Mouse (Mus musculus) limb, embryonic 11.5 days (tissue): ENCODE data around the gene Kcnh4. TPM values are rescaled to one million over a fixed set of nuclear protein-coding genes. Genes with fewer than 3 reads are reported as not detected.

Source experiments
- ATAC-seq: fragments of 200-750 bp; cut with Nextera tagmentation; 2 replicates; pipeline ENCODE4 v1.8.0; 2017; ENCODE audit warnings: low read depth; ENCODE audit not compliant: insufficient number of reproducible peaks, low FRiP score, low TSS enrichment
- DNase-seq: peaks from one replicate; pipeline ENCODE4 v3.0.0-alpha.2; 2015; ENCODE audit warnings: low spot score
- H3K27ac ChIP-seq: fragments of 300-500 bp; sonication (generic); replicated peaks from 2 replicates; pipeline ENCODE4 v1.5.1; 2014; ENCODE audit warnings: low read depth, mild to moderate bottlenecking, low read length
- H3K27me3 ChIP-seq: fragments of 300-500 bp; sonication (generic); 2 replicates; pipeline ENCODE4 v1.6.1; 2014; ENCODE audit warnings: mild to moderate bottlenecking, low read length, mixed read lengths; ENCODE audit not compliant: control insufficient read depth, insufficient read depth
- H3K36me3 ChIP-seq: fragments of 300-500 bp; sonication (generic); 2 replicates; pipeline ENCODE4 v1.6.1; 2014; ENCODE audit warnings: mild to moderate bottlenecking, low read length, moderate library complexity, mixed read lengths; ENCODE audit not compliant: control insufficient read depth, insufficient read depth
- H3K4me1 ChIP-seq: fragments of 300-500 bp; sonication (generic); 2 replicates; pipeline ENCODE4 v1.6.1; 2014; ENCODE audit warnings: low read length, mixed read lengths; ENCODE audit not compliant: control insufficient read depth, insufficient read depth
- H3K4me2 ChIP-seq: fragments of 300-500 bp; sonication (generic); 2 replicates; pipeline ENCODE4 v1.6.1; 2014; ENCODE audit warnings: low read depth, mild to moderate bottlenecking, moderate library complexity; ENCODE audit not compliant: severe bottlenecking
- H3K4me3 ChIP-seq: fragments of 300-500 bp; sonication (generic); 2 replicates; pipeline ENCODE4 v1.5.1; 2014; ENCODE audit warnings: low read depth, low read length
- H3K9ac ChIP-seq: fragments of 300-500 bp; sonication (generic); 2 replicates; pipeline ENCODE4 v1.6.1; 2014; ENCODE audit warnings: mild to moderate bottlenecking, low read length
- H3K9me3 ChIP-seq: fragments of 300-500 bp; sonication (generic); 2 replicates; pipeline ENCODE4 v1.6.1; 2016; ENCODE audit warnings: low read length; ENCODE audit not compliant: control insufficient read depth
- WGBS: fragments of 180-500 bp; shearing (Covaris S2); extraction: QIAGEN DNeasy Blood & Tissue Kit; methylation state at CpG from one replicate; pipeline ENCODE4 v1.1.7; 2014; 5-methylcytosine and 5-hydroxymethylcytosine counted together
- polyA plus RNA-seq: library from polyadenylated mRNA; unstranded; fragments of >200 nt; fragmentation: Nextera tagmentation; extraction: Ambion mirVana; gene quantifications from 2 replicates; pipeline ENCODE4 v1.2.1, GENCODE M21; 2014

The Kcnh4 gene
- polyA plus RNA-seq, 1 experiment from 2014 or later = not detected

- Histone ChIP-seq H3K27ac (no peak overlapping the region), H3K4me2 (no peak overlapping the region), H3K9ac (no peak overlapping the region), H3K36me3 (no peaks in the 10 kb centered on the region; the same call in 1 of the 2 replicates), H3K9me3 (no peaks in the 10 kb centered on the region), H3K27me3 (no peaks in the 10 kb centered on the region), H3K4me3 (no peak overlapping the region), H3K4me1 (peaks cover 3% of the 10 kb centered on the region)
- DNase-seq (no peak), ATAC-seq (no peak)
- 90% methylated on average over 9 of the region's 9 CpGs for WGBS
These were observed 24.4 kb downstream of the Kcnh4 start for GRCm38 (mm10) chr11:100735134-100735865.

DNA sequence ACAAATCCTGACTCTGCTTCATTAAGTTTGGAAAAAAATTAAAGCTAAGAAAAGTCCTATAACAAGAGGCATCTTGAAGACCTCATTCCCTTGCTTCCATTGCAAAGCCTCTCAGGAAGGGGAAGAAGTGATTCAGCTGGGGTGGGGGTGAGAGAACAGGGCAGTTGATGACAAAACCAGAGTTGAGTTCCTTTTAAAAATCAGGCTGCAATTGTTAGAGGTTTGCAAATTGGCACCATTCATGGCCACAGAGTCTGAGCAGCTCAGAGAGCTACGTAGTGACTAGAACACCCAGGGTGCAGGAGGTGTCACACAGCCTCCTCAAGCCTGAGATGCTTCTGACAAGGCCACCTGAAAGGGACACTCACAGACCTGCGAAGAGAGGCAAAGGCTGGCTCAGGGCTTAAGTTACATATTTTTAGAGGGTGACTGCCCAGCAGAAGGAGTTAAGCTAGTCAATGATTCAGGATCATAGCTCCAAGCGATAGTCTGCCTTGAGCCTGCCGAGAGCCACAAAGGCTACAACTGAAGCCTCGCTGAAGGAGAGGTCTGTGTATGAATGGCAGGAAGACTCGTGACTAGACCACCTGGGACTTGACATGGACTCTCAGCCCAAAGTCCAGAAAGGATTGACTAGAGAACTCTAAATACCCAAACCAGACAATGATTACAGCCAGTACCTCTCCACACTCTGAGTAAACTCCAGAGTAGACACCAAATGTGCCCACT lies 29.1 kb downstream of the Kcnh4 start:
- Histone ChIP-seq H3K4me3 (no peak overlapping the region), H3K4me2 (no peak overlapping the region), H3K9ac (no peak overlapping the region), H3K36me3 (no peaks in the 10 kb centered on the region; the same call in 1 of the 2 replicates), H3K4me1 (no peaks in the 10 kb centered on the region), H3K27ac (no peak overlapping the region), H3K9me3 (no peaks in the 10 kb centered on the region), H3K27me3 (no peaks in the 10 kb centered on the region)
- DNase-seq (no peak), ATAC-seq (no peak)
- 90% methylated on average over 6 of the region's 6 CpGs for WGBS

DNA sequence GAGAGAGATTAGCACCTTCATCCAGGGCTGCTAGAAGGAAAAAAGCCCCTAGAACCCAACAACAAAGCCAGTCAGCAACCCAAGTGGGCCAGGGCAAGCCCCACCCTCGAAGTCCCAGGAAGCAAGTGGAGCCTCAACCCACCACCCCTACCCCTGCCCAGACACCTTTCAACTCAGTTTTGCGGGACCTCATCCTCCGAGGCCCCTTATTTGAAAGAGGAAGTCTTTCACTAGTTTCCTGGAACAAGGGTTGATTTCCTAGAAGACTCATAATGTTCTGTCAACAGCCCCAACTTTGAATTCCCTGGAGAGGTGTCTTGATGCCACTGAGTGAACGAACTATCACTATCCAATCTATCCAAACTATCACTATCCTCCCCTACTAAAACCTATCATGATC lies 29.8 kb downstream of the Kcnh4 start:
- H3K9ac ChIP-seq = no peak overlapping the region

GRCm38 (mm10) chr11:100728601-100729000 lies 31.1 kb downstream of the Kcnh4 start:
- H3K4me1 ChIP-seq = peaks cover 7% of the 10 kb centered on the region; the same call in 1 of the 2 replicates
- H3K9ac ChIP-seq = no peak overlapping the region
- 86% methylated on average over 6 of the region's 6 CpGs for WGBS
- ATAC-seq (no peak), DNase-seq (no peak)
- no peaks in the 10 kb centered on the region for H3K9me3 ChIP-seq
- H3K36me3 ChIP-seq = no peaks in the 10 kb centered on the region; the same call in 1 of the 2 replicates
- H3K27me3 ChIP-seq = no peaks in the 10 kb centered on the region
- no peak overlapping the region for H3K27ac ChIP-seq
- no peak overlapping the region for H3K4me2 ChIP-seq
- H3K4me3 ChIP-seq = no peak overlapping the region

More for the DNA sequence above, 29.8 kb downstream of the Kcnh4 start:
- Histone ChIP-seq H3K4me1 (peaks cover 3% of the 10 kb centered on the region; the same call in 1 of the 2 replicates), H3K4me2 (no peak overlapping the region), H3K27me3 (no peaks in the 10 kb centered on the region), H3K36me3 (no peaks in the 10 kb centered on the region; the same call in 1 of the 2 replicates), H3K27ac (no peak overlapping the region), H3K9me3 (no peaks in the 10 kb centered on the region), H3K4me3 (no peak overlapping the region)
- WGBS = 91% methylated on average over 4 of the region's 4 CpGs
- DNase-seq (no peak), ATAC-seq (no peak)

DNA sequence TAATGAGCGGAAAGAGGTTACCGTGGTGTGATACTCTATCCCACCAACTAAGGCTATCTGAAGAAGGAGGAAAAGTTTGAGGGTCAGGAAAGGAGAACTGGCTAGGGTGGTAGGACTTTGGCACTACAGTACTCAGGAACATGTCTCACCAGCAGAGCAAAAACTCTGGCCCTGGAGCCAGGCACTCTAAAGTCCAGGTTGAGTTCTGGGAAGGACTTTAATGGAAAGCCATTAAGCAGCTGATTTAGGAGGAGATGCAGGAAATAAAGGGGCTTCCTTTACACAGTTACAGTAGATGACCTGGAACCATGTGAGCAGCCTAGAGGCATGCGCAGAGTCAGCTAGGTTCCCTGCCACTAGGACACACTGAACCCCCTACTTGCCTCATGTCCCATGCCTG lies 32.5 kb downstream of the Kcnh4 start:
- H3K4me1 ChIP-seq = peaks cover 7% of the 10 kb centered on the region; the same call in 1 of the 2 replicates
- H3K27me3 ChIP-seq = no peaks in the 10 kb centered on the region
- H3K4me3 ChIP-seq = no peak overlapping the region
- ATAC-seq = no peak
- no peak overlapping the region for H3K4me2 ChIP-seq
- no peak overlapping the region for H3K9ac ChIP-seq
- WGBS = 89% methylated on average over 3 of the region's 3 CpGs
- no peaks in the 10 kb centered on the region for H3K9me3 ChIP-seq
- no peak overlapping the region for H3K27ac ChIP-seq
- no peaks in the 10 kb centered on the region for H3K36me3 ChIP-seq
- DNase-seq = no peak

DNA sequence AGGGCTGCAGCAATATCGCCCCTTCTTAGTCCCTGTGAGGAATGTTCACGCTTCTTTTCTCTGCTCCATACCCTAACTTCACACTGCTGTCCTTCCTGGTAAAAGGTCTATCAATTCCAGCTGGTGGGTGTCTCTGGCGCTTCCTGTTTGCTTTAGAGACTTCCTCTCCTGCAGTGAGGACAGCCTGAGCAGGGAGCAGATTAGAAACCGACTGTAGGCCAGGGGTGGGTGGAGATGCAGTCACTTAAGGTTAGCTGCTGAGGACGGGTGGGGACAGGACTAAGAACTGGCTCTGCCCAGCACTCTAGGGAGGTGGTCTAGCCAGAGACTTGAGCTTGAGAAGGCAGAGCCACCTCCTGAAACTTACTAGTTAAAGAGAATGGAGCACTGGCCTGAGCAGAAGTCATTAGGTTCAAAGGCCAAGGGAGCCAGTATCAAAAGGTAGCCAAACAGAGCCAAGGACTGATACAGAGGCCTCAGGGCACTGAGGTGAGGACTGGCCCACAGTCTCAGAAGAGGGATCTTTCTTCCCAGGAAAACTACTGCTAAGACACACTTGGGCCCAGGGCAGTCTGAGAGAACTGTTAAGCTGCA lies 34.7 kb downstream of the Kcnh4 start:
- no peak overlapping the region; the same call in 1 of the 2 replicates for H3K9ac ChIP-seq

DNA sequence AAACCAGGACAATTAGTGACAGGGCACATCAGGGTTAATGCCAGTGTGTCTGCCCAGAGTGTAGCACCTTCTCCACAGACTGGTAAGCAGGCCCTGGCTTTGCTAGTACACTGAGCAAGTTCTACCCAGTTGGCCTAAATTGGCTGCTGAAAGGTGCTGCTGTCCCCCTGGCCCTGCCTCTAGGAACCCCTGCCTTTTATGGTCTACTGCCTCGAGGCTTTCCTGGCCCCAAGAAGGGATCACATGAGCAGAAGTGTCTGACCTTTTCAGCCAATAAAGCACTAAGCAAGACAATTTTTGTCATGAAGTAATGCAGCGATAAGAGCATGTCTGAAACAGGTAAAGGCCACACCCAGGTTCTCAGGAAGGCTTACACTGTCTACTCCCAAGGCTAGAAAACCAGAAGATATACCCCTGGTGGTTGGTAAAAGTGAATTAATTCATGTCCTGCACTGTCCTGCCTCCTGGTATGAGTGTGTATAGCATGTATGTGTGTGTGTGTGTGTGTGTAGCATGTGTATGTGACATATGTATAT lies 37.2 kb downstream of the Kcnh4 start:
- DNase-seq (no peak), ATAC-seq (no peak)
- no peak overlapping the region for H3K27ac ChIP-seq
- H3K4me3 ChIP-seq = no peak overlapping the region
- H3K27me3 ChIP-seq = no peaks in the 10 kb centered on the region
- H3K4me2 ChIP-seq = no peak overlapping the region
- no peak overlapping the region for H3K9ac ChIP-seq
- 56% methylated on average over 2 of the region's 2 CpGs for WGBS
- peaks cover 7% of the 10 kb centered on the region; the same call in 1 of the 2 replicates for H3K4me1 ChIP-seq
- H3K9me3 ChIP-seq = no peaks in the 10 kb centered on the region
- H3K36me3 ChIP-seq = peaks cover 5% of the 10 kb centered on the region; the same call in 1 of the 2 replicates

More for the DNA sequence above, 34.7 kb downstream of the Kcnh4 start:
- Histone ChIP-seq H3K27me3 (no peaks in the 10 kb centered on the region), H3K4me1 (peaks cover 7% of the 10 kb centered on the region; the same call in 1 of the 2 replicates), H3K27ac (no peak overlapping the region; the same call in 1 of the 2 replicates), H3K4me3 (no peak overlapping the region), H3K9me3 (no peaks in the 10 kb centered on the region), H3K4me2 (no peak overlapping the region), H3K36me3 (no peaks in the 10 kb centered on the region)
- 34% methylated on average over 5 of the region's 5 CpGs for WGBS
- DNase-seq (no peak), ATAC-seq (no peak)
